Mouse (Mus musculus) liver, embryonic 16.5 days (tissue): ENCODE measurements around the gene Pdcl2. TPM values are rescaled to one million over a fixed set of nuclear protein-coding genes. Genes with fewer than 3 reads are reported as not detected.

Source experiments
- ATAC-seq: fragments of 200-750 bp; cut with Nextera tagmentation; 2 replicates; pipeline ENCODE4 v1.8.0; 2017; ENCODE audit warnings: low read depth, mild to moderate bottlenecking, moderate number of reproducible peaks, moderate library complexity
- H3K27ac ChIP-seq: fragments of 300-500 bp; sonication (generic); 2 replicates; pipeline ENCODE4 v1.5.1; 2014; ENCODE audit warnings: mild to moderate bottlenecking, low read length
- H3K27me3 ChIP-seq: fragments of 300-500 bp; sonication (generic); 2 replicates; pipeline ENCODE4 v1.6.1; 2014; ENCODE audit warnings: low read depth, low read length, mixed read lengths; ENCODE audit not compliant: control insufficient read depth, insufficient read depth
- H3K36me3 ChIP-seq: fragments of 300-500 bp; sonication (generic); 2 replicates; pipeline ENCODE4 v1.6.1; 2014; ENCODE audit warnings: mild to moderate bottlenecking; ENCODE audit not compliant: control insufficient read depth, insufficient read depth
- H3K4me1 ChIP-seq: fragments of 300-500 bp; sonication (generic); 2 replicates; pipeline ENCODE4 v1.6.1; 2014; ENCODE audit warnings: low read depth, low read length, mixed read lengths; ENCODE audit not compliant: control insufficient read depth
- H3K4me2 ChIP-seq: fragments of 300-500 bp; sonication (generic); 2 replicates; pipeline ENCODE4 v1.6.1; 2014; ENCODE audit warnings: low read depth, low read length, mixed read lengths
- H3K4me3 ChIP-seq: fragments of 300-500 bp; sonication (generic); 2 replicates; pipeline ENCODE4 v1.5.1; 2014; ENCODE audit warnings: low read depth, mild to moderate bottlenecking, low read length
- H3K9ac ChIP-seq: fragments of 300-500 bp; sonication (generic); 2 replicates; pipeline ENCODE4 v1.6.1; 2014; ENCODE audit warnings: low read depth, low read length
- H3K9me3 ChIP-seq: fragments of 300-500 bp; sonication (generic); replicated peaks from 2 replicates; pipeline ENCODE4 v1.6.1; 2016; ENCODE audit warnings: low read length; ENCODE audit not compliant: control insufficient read depth
- WGBS: fragments of 180-500 bp; shearing (Covaris S2); extraction: QIAGEN DNeasy Blood & Tissue Kit; methylation state at CpG from one replicate; pipeline ENCODE4 v1.1.7; 2014; ENCODE audit not compliant: insufficient replicate concordance; 5-methylcytosine and 5-hydroxymethylcytosine counted together
- polyA plus RNA-seq: library from polyadenylated mRNA; unstranded; fragments of >200 nt; fragmentation: Nextera tagmentation; extraction: Ambion mirVana; gene quantifications from 2 replicates; pipeline ENCODE4 v1.2.1, GENCODE M21; 2015

The Pdcl2 gene
- polyA plus RNA-seq, 1 experiment from 2014 or later = not detected

DNA sequence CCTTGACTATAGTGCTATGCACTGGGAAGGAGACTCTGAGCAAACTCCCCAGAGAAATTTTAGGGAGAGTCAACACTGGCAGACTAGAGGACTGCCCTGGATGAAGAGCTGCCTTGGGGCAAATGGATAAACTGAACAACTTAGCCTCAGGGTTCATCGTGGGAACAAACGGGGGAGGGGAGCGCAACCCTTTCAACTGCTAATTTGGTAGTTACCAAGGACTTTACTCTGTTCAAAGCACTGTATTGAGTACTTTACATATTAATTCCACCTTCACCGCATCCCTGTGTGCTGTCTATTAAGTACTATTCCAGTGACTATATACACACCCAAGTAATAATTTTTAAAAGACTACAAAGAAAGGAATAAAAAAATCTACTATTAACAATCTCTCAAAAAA is 45.3 kb downstream of the Pdcl2 start:
- Histone ChIP-seq H3K9me3 (no peaks in the 10 kb centered on the region), H3K4me1 (peaks cover 3% of the 10 kb centered on the region; the same call in 1 of the 2 replicates), H3K4me3 (no peak overlapping the region), H3K36me3 (no peaks in the 10 kb centered on the region), H3K27ac (no peak overlapping the region), H3K4me2 (no peak overlapping the region), H3K27me3 (no peaks in the 10 kb centered on the region), H3K9ac (no peak overlapping the region)
- WGBS = 79% methylated on average over 4 of the region's 4 CpGs
- ATAC-seq = no peak

DNA sequence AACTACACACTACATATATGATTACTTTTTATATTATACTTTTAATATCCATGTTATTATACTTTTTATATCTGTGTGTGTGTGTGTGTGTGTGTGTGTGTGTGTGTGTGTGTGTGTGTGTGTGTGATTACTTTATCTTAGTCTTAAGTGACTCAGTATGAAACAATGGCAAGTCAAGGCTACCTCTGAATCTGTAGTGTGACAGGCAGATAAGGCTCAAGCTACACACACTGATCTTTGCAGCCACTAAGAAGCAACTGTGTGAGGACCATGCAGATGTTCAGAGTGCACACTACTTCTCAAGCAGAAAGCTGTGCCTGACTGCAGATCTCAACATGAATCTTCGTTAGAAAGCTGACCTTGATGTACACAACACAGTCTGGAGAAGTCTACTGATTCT is 47.1 kb downstream of the Pdcl2 start:
- H3K36me3 ChIP-seq = no peaks in the 10 kb centered on the region
- H3K27ac ChIP-seq = no peak overlapping the region
- 19% methylated on average over 1 of the region's 1 CpGs for WGBS
- no peak overlapping the region for H3K4me3 ChIP-seq
- no peaks in the 10 kb centered on the region for H3K9me3 ChIP-seq
- no peak overlapping the region for H3K9ac ChIP-seq
- no peaks in the 10 kb centered on the region for H3K27me3 ChIP-seq
- H3K4me2 ChIP-seq = no peak overlapping the region
- ATAC-seq = peak; percentile 62; the same call in 1 of the 2 replicates
- peaks cover 3% of the 10 kb centered on the region; the same call in 1 of the 2 replicates for H3K4me1 ChIP-seq

DNA sequence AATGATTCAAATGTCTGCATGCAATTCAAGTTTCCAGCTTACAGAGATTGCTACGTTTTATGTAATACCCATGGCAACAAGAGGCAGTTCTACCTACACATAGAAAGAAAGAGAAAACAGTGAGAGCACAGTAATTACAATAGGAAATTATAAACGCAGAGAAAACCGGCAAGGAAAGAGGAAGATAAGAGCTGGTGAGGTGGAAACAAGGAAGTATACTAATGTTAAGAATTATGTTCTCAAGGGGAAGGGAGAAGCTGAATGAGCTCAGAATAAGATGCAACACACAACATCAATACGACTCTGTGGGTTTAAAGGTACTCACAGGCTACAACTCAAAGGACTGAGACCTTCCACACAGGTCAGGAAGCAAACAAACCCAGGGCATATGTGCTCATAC is 56.0 kb downstream of the Pdcl2 start:
- Histone ChIP-seq H3K36me3 (no peaks in the 10 kb centered on the region), H3K4me3 (no peak overlapping the region), H3K4me1 (no peaks in the 10 kb centered on the region), H3K9ac (no peak overlapping the region), H3K9me3 (no peaks in the 10 kb centered on the region), H3K27ac (no peak overlapping the region), H3K27me3 (no peaks in the 10 kb centered on the region), H3K4me2 (no peak overlapping the region)
- no peak for ATAC-seq
- WGBS = 38% methylated on average over 4 of the region's 4 CpGs

Other genes starting within 250 kb of the Pdcl2 start
- 11.8 and 12.6 TPM in 2 replicates for gene Srd5a3, start 190.9 kb downstream of the Pdcl2 start, polyA plus RNA-seq
- 18.9 and 20.4 TPM in 2 replicates for gene Tmem165, start 147.3 kb downstream of the Pdcl2 start, polyA plus RNA-seq
- 2.5 TPM in 2 replicates for gene Clock, start 26.4 kb downstream of the Pdcl2 start, polyA plus RNA-seq
- gene Nmu, start 32.6 kb upstream of the Pdcl2 start, polyA plus RNA-seq = not detected in 2 replicates
- not detected in 2 replicates for gene Gm7271, start 152.9 kb upstream of the Pdcl2 start, polyA plus RNA-seq
- gene Exoc1, start 198.2 kb upstream of the Pdcl2 start, polyA plus RNA-seq = 10.7 and 10.9 TPM in 2 replicates